Mouse (Mus musculus) embryonic facial prominence, embryonic 11.5 days (tissue): ENCODE data around the gene Tfap2c. TPM values are rescaled to one million over a fixed set of nuclear protein-coding genes. Genes with fewer than 3 reads are reported as not detected.
A peak's percentile ranks its signal among the peaks of the same experiment; 100 is the strongest.

Source experiments
- ATAC-seq: fragments of 200-750 bp; cut with Nextera tagmentation; replicated peaks from 2 replicates; pipeline ENCODE4 v1.8.0; 2017; ENCODE audit warnings: low read depth; ENCODE audit not compliant: insufficient number of reproducible peaks, low FRiP score, low TSS enrichment
- DNase-seq: peaks from one replicate; pipeline ENCODE4 v3.0.0-alpha.2; 2015; ENCODE audit warnings: low spot score
- H3K27ac ChIP-seq: fragments of 300-500 bp; sonication (generic); replicated peaks from 2 replicates; pipeline ENCODE4 v1.5.1; 2014; ENCODE audit warnings: mild to moderate bottlenecking, low read depth, low read length, control low read depth
- H3K27me3 ChIP-seq: fragments of 300-500 bp; sonication (generic); 2 replicates; pipeline ENCODE4 v1.6.1; 2014; ENCODE audit warnings: mild to moderate bottlenecking, low read length, moderate library complexity, mixed read lengths; ENCODE audit not compliant: control insufficient read depth, insufficient read depth
- H3K36me3 ChIP-seq: fragments of 300-500 bp; sonication (generic); replicated peaks from 2 replicates; pipeline ENCODE4 v1.6.1; 2014; ENCODE audit warnings: low read depth, mild to moderate bottlenecking, low read length, moderate library complexity, mixed read lengths; ENCODE audit not compliant: control insufficient read depth, insufficient read depth
- H3K4me1 ChIP-seq: fragments of 300-500 bp; sonication (generic); 2 replicates; pipeline ENCODE4 v1.6.1; 2014; ENCODE audit warnings: low read length, mixed read lengths; ENCODE audit not compliant: control insufficient read depth, insufficient read depth
- H3K4me2 ChIP-seq: fragments of 300-500 bp; sonication (generic); 2 replicates; pipeline ENCODE4 v1.6.1; 2014; ENCODE audit warnings: low read depth, mild to moderate bottlenecking, control low read depth, low read length, moderate library complexity
- H3K4me3 ChIP-seq: fragments of 300-500 bp; sonication (generic); 2 replicates; pipeline ENCODE4 v1.5.1; 2014; ENCODE audit warnings: low read depth, low read length, control low read depth
- H3K9ac ChIP-seq: fragments of 300-500 bp; sonication (generic); replicated peaks from 2 replicates; pipeline ENCODE4 v1.6.1; 2014; ENCODE audit warnings: mild to moderate bottlenecking, control low read depth, low read length
- H3K9me3 ChIP-seq: fragments of 300-500 bp; sonication (generic); replicated peaks from 2 replicates; pipeline ENCODE4 v1.6.1; 2016; ENCODE audit warnings: mild to moderate bottlenecking, low read length, inconsistent platforms, mixed read lengths; ENCODE audit not compliant: control insufficient read depth
- WGBS: fragments of 180-500 bp; shearing (Covaris S2); extraction: QIAGEN DNeasy Blood & Tissue Kit; methylation state at CpG from one replicate; pipeline ENCODE4 v1.1.7; 2014; 5-methylcytosine and 5-hydroxymethylcytosine counted together
- polyA plus RNA-seq: library from polyadenylated mRNA; unstranded; fragments of >200 nt; fragmentation: Nextera tagmentation; extraction: Ambion mirVana; gene quantifications from 2 replicates; pipeline ENCODE4 v1.2.1, GENCODE M21; 2014

Gene Tfap2c
- 16.5 and 17.9 TPM in 2 replicates for polyA plus RNA-seq

- H3K4me2 ChIP-seq, result peak within 1 kb of the TSS; percentile 81
- peak within 1 kb of the TSS; percentile 35 for H3K9ac ChIP-seq
- no peaks in the 10 kb centered on the region for H3K9me3 ChIP-seq
- under 1% methylated on average over 70 of the region's 70 CpGs for WGBS
- H3K4me3 ChIP-seq, result peak within 1 kb of the TSS; percentile 36
- DNase-seq, result peak; percentile 79
- peak; percentile 42 for ATAC-seq
- no peaks in the 10 kb centered on the region for H3K36me3 ChIP-seq
- H3K4me1 ChIP-seq, result peaks cover 10% of the 10 kb centered on the region
- H3K27me3 ChIP-seq, result peaks cover 73% of the 10 kb centered on the region
- no peak within 1 kb of the TSS for H3K27ac ChIP-seq
These were observed at the start of gene Tfap2c for GRCm38 (mm10) chr2:172549371-172550155. Gene Tfap2c, plus strand, starts transcription at chr2:172549593.

- H3K36me3 ChIP-seq, result no peaks in the 10 kb centered on the region
- H3K4me2 ChIP-seq, result no peak overlapping the region
- no peaks in the 10 kb centered on the region for H3K9me3 ChIP-seq
- 49% methylated on average over 7 of the region's 7 CpGs for WGBS
- no peak overlapping the region for H3K27ac ChIP-seq
- H3K27me3 ChIP-seq, result no peaks in the 10 kb centered on the region
- DNase-seq, result no peak
- H3K4me3 ChIP-seq, result no peak overlapping the region
- ATAC-seq, result no peak
- H3K9ac ChIP-seq, result no peak overlapping the region
- H3K4me1 ChIP-seq, result no peaks in the 10 kb centered on the region
These were observed 48.6 kb upstream of the Tfap2c start for GRCm38 (mm10) chr2:172500752-172501316.

- Histone ChIP-seq H3K27me3 (no peaks in the 10 kb centered on the region), H3K4me2 (no peak overlapping the region), H3K4me3 (no peak overlapping the region), H3K36me3 (no peaks in the 10 kb centered on the region), H3K27ac (no peak overlapping the region), H3K9me3 (no peaks in the 10 kb centered on the region), H3K4me1 (no peaks in the 10 kb centered on the region), H3K9ac (no peak overlapping the region)
- DNase-seq (peak; percentile 86), ATAC-seq (no peak)
- under 1% methylated on average over 4 of the region's 4 CpGs for WGBS
These were observed 48.1 kb upstream of the Tfap2c start for GRCm38 (mm10) chr2:172501341-172501740.

GRCm38 (mm10) chr2:172502168-172502567 is 47.2 kb upstream of the Tfap2c start:
- Histone ChIP-seq H3K9me3 (no peaks in the 10 kb centered on the region), H3K4me1 (no peaks in the 10 kb centered on the region), H3K27ac (no peak overlapping the region), H3K9ac (no peak overlapping the region), H3K4me2 (no peak overlapping the region), H3K4me3 (no peak overlapping the region), H3K36me3 (no peaks in the 10 kb centered on the region), H3K27me3 (no peaks in the 10 kb centered on the region)
- peak; percentile 28 for DNase-seq
- WGBS, result 47% methylated on average over 14 of the region's 14 CpGs
- no peak for ATAC-seq

GRCm38 (mm10) chr2:172506121-172506520 is 43.3 kb upstream of the Tfap2c start:
- H3K4me3 ChIP-seq, result no peak overlapping the region
- H3K36me3 ChIP-seq, result no peaks in the 10 kb centered on the region
- H3K27me3 ChIP-seq, result no peaks in the 10 kb centered on the region
- no peak for DNase-seq
- no peak overlapping the region for H3K9ac ChIP-seq
- H3K4me2 ChIP-seq, result no peak overlapping the region
- no peaks in the 10 kb centered on the region for H3K4me1 ChIP-seq
- H3K27ac ChIP-seq, result no peak overlapping the region
- 91% methylated on average over 7 of the region's 7 CpGs for WGBS
- ATAC-seq, result no peak
- H3K9me3 ChIP-seq, result no peaks in the 10 kb centered on the region

- ATAC-seq, result no peak
- H3K4me3 ChIP-seq, result no peak overlapping the region
- WGBS, result 91% methylated on average over 15 of the region's 15 CpGs
These were observed 39.2 kb upstream of the Tfap2c start for GRCm38 (mm10) chr2:172510056-172510712.

GRCm38 (mm10) chr2:172510899-172511298 is 38.5 kb upstream of the Tfap2c start:
- no peak overlapping the region for H3K4me3 ChIP-seq
- H3K27ac ChIP-seq, result no peak overlapping the region
- WGBS, result 64% methylated on average over 3 of the region's 3 CpGs
- no peaks in the 10 kb centered on the region for H3K4me1 ChIP-seq
- H3K9ac ChIP-seq, result no peak overlapping the region
- H3K4me2 ChIP-seq, result no peak overlapping the region
- H3K27me3 ChIP-seq, result no peaks in the 10 kb centered on the region
- H3K36me3 ChIP-seq, result no peaks in the 10 kb centered on the region
- H3K9me3 ChIP-seq, result no peaks in the 10 kb centered on the region
- ATAC-seq (no peak), DNase-seq (no peak)

More at GRCm38 (mm10) chr2:172510056-172510712, 39.2 kb upstream of the Tfap2c start:
- H3K27me3 ChIP-seq, result no peaks in the 10 kb centered on the region
- H3K9me3 ChIP-seq, result no peaks in the 10 kb centered on the region
- no peak overlapping the region for H3K27ac ChIP-seq
- no peak overlapping the region for H3K9ac ChIP-seq
- H3K4me2 ChIP-seq, result no peak overlapping the region
- no peaks in the 10 kb centered on the region for H3K4me1 ChIP-seq
- DNase-seq, result no peak
- no peaks in the 10 kb centered on the region for H3K36me3 ChIP-seq
